Mouse (Mus musculus) heart, adult 2 months (tissue): ENCODE measurements at regions not wholly inside any gene's neighbourhood (a gene's known extent, or its start where the extent isn't known, plus 50 kb on each side); places are given as distances from the start of the nearest gene placed in this dataset.

Experiments used
- DNase-seq, 2 experiments: peaks; one replicate each; pipeline ENCODE4 v3.0.0; 2021
- H3K27ac ChIP-seq: fragments of 200-600 bp; 2 replicates; pipeline ENCODE4 v1.8.1; 2022
- H3K27me3 ChIP-seq: fragments of 200-500 bp; 2 replicates; pipeline ENCODE4 v1.6.1; 2012; ENCODE audit warnings: mild to moderate bottlenecking, low read length, inconsistent platforms, mixed read lengths; ENCODE audit not compliant: control insufficient read depth, insufficient read depth
- H3K36me3 ChIP-seq: fragments of 200-500 bp; 2 replicates; pipeline ENCODE4 v1.6.1; 2012; ENCODE audit warnings: low read length, inconsistent platforms; ENCODE audit not compliant: control insufficient read depth, insufficient read depth
- H3K4me1 ChIP-seq: fragments of 200-500 bp; 2 replicates; pipeline ENCODE4 v1.6.1; 2011; ENCODE audit warnings: low read length; ENCODE audit not compliant: control insufficient read depth, insufficient read depth
- H3K4me3 ChIP-seq: fragments of 200-600 bp; 2 replicates; pipeline ENCODE4 v1.8.1; 2022
- H3K79me2 ChIP-seq: fragments of 200-500 bp; replicated peaks from 2 replicates; pipeline ENCODE4 v1.6.1; 2012; ENCODE audit warnings: mild to moderate bottlenecking, inconsistent platforms, low read length, moderate library complexity, mixed read lengths; ENCODE audit not compliant: control insufficient read depth, insufficient read depth
- H3K9ac ChIP-seq: fragments of 200-500 bp; 2 replicates; pipeline ENCODE4 v1.6.1; 2012; ENCODE audit warnings: low read depth, mild to moderate bottlenecking, control low read depth, inconsistent platforms, low read length, mixed read lengths
- CTCF ChIP-seq: fragments of 200-600 bp; IDR thresholded peaks from 2 replicates; pipeline ENCODE4 v1.8.1; 2022; ENCODE audit warnings: antibody characterized with exemption, mild to moderate bottlenecking, moderate library complexity
- EP300 ChIP-seq: fragments of 200-500 bp; IDR thresholded peaks from 2 replicates; pipeline ENCODE4 v1.6.1; 2011; ENCODE audit warnings: low read depth, low read length, control low read depth; ENCODE audit not compliant: insufficient read depth
- POLR2A ChIP-seq: fragments of 200-500 bp; IDR thresholded peaks from 2 replicates; pipeline ENCODE4 v1.6.1; 2011; ENCODE audit warnings: mild to moderate bottlenecking, low read depth, low read length, control low read depth; ENCODE audit not compliant: insufficient read depth
- WGBS: fragments of 180-500 bp; shearing (Covaris S2); methylation state at CpG from one replicate; pipeline ENCODE4 v1.1.7; 2018; 5-methylcytosine and 5-hydroxymethylcytosine counted together
- intact Hi-C: fragments of 180-260 bp; cut with DNase I; formaldehyde crosslinking; loops from one replicate; pipeline ENCODE4 v1.15.1; 2025

GRCm38 (mm10) chr1:151101516-151101915 lies 80.8 kb upstream of the Gm47985 start:
- Histone ChIP-seq H3K4me1 (peaks cover 14% of the 10 kb centered on the region), H3K27me3 (no peaks in the 10 kb centered on the region), H3K27ac (no peak overlapping the region), H3K4me3 (no peak overlapping the region), H3K9ac (no peak overlapping the region), H3K79me2 (no peaks in the 10 kb centered on the region), H3K36me3 (peaks cover 8% of the 10 kb centered on the region)
- DNase-seq, result no peak
- no peak for TF ChIP-seq POLR2A
- TF ChIP-seq EP300, result no peak
- no peak for TF ChIP-seq CTCF
- intact Hi-C loops, result loop anchor here (5.0 kb wide), 2 partner anchors 41 to 241 kb away; partner anchors contain the start of gene Ivns1abp
- 87% methylated on average over 1 of the region's 1 CpGs for WGBS

- Histone ChIP-seq H3K27me3 (no peaks in the 10 kb centered on the region), H3K4me3 (no peak overlapping the region), H3K27ac (no peak overlapping the region), H3K4me1 (peaks cover 14% of the 10 kb centered on the region), H3K79me2 (no peaks in the 10 kb centered on the region), H3K9ac (no peak overlapping the region), H3K36me3 (peaks cover 8% of the 10 kb centered on the region)
- TF ChIP-seq CTCF (no peak), POLR2A (no peak), EP300 (no peak)
- intact Hi-C loops, result loop anchor here (5.0 kb wide), 2 partner anchors 40 to 240 kb away; partner anchors contain the start of gene Ivns1abp
- no peak for DNase-seq
- WGBS, result 76% methylated on average over 3 of the region's 3 CpGs
Observed at GRCm38 (mm10) chr1:151102061-151102460, 80.3 kb upstream of the Gm47985 start.

GRCm38 (mm10) chr1:151102646-151103391 lies 79.5 kb upstream of the Gm47985 start:
- WGBS, result 80% methylated on average over 16 of the region's 16 CpGs
- Histone ChIP-seq H3K27me3 (no peaks in the 10 kb centered on the region), H3K4me1 (peaks cover 14% of the 10 kb centered on the region), H3K9ac (peak overlapping the region; percentile 26; the same call in 1 of the 2 replicates), H3K79me2 (no peaks in the 10 kb centered on the region), H3K4me3 (no peak overlapping the region), H3K36me3 (peaks cover 8% of the 10 kb centered on the region), H3K27ac (peak overlapping the region; percentile 88)
- intact Hi-C loops, result loop anchor here (5.0 kb wide), 2 partner anchors 39 to 239 kb away; partner anchors contain the start of gene Ivns1abp
- DNase-seq, result peak in 1 of 2 experiments; percentile 52
- TF ChIP-seq EP300 (peak; percentile 94), CTCF (peak; percentile 70), POLR2A (no peak)

DNA sequence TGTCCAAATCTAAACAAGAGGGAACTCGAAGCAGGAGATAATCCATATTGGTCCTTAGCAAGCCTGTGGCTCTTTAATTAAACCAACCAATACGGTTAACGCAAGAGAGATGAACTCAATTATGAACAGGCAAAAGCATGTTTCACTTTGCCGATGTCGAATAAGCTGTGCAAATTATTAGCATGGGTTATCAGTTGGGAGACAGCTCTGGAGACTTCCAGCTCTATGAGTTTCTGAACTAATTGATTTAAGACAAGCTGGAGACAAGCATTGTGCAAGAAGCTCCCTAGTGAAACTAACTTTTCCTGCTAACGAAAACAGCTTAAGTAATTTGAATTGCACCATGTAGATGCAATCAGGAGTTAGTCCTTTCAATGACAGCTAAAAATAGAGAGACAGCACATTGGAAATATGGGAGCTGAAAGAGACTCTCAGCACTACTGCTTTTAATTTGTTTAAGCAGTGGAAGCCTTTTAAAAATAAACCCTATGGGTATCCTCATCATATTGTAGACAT lies 78.8 kb upstream of the Gm47985 start:
- TF ChIP-seq EP300, result no peak
- TF ChIP-seq POLR2A, result no peak
- no peak for TF ChIP-seq CTCF
- no peaks in the 10 kb centered on the region for H3K27me3 ChIP-seq
- no peaks in the 10 kb centered on the region for H3K79me2 ChIP-seq
- intact Hi-C loops, result loop anchor here (5.0 kb wide), 2 partner anchors 39 to 239 kb away; partner anchors contain the start of gene Ivns1abp
- H3K9ac ChIP-seq, result peak overlapping the region; percentile 26; the same call in 1 of the 2 replicates
- 40% methylated on average over 6 of the region's 6 CpGs for WGBS
- H3K27ac ChIP-seq, result peak overlapping the region; percentile 88
- no peak for DNase-seq
- no peak overlapping the region for H3K4me3 ChIP-seq
- H3K36me3 ChIP-seq, result peaks cover 8% of the 10 kb centered on the region
- peaks cover 14% of the 10 kb centered on the region for H3K4me1 ChIP-seq

DNA sequence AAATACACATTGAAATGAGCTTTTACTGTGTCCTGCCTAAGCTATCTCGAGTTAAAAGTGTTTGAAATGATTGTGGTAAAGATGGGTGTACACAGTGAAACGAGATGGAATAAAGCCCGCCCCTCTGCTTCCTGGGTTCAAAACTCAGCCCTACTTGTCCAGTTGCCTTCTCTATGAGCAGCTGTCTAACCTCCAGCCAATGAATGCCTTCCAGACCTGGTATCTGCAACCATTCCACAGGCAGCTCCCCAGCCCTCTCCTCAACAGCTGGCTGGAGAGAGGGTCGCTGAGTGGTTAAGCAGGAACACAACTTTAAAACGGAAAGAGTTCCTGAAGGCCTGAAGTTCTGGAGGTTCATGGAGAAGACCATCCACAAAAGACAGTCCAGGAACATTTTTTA lies 78.0 kb upstream of the Gm47985 start:
- H3K4me3 ChIP-seq, result no peak overlapping the region
- TF ChIP-seq EP300 (no peak), POLR2A (no peak), CTCF (no peak)
- peak overlapping the region; percentile 88 for H3K27ac ChIP-seq
- no peaks in the 10 kb centered on the region for H3K79me2 ChIP-seq
- WGBS, result 85% methylated on average over 5 of the region's 5 CpGs
- peaks cover 8% of the 10 kb centered on the region for H3K36me3 ChIP-seq
- intact Hi-C loops, result loop anchor here (5.0 kb wide), 2 partner anchors 38 to 238 kb away; partner anchors contain the start of gene Ivns1abp
- peaks cover 14% of the 10 kb centered on the region for H3K4me1 ChIP-seq
- no peaks in the 10 kb centered on the region for H3K27me3 ChIP-seq
- no peak overlapping the region for H3K9ac ChIP-seq
- no peak for DNase-seq

- no peak for DNase-seq
- no peak overlapping the region for H3K4me3 ChIP-seq
- intact Hi-C loops, result loop anchor here (5.0 kb wide), 2 partner anchors 37 to 237 kb away; partner anchors contain the start of gene Ivns1abp
- no peaks in the 10 kb centered on the region for H3K79me2 ChIP-seq
- no peak for TF ChIP-seq CTCF
- no peak for TF ChIP-seq EP300
- no peak for TF ChIP-seq POLR2A
- peaks cover 8% of the 10 kb centered on the region for H3K36me3 ChIP-seq
- no peaks in the 10 kb centered on the region for H3K27me3 ChIP-seq
- WGBS, result 49% methylated on average over 2 of the region's 2 CpGs
- no peak overlapping the region for H3K9ac ChIP-seq
- peak overlapping the region; percentile 88 for H3K27ac ChIP-seq
- H3K4me1 ChIP-seq, result peaks cover 14% of the 10 kb centered on the region
Observed at GRCm38 (mm10) chr1:151104806-151105205, 77.5 kb upstream of the Gm47985 start.
